ENCODE assay signal across 20 mouse cellular contexts in genomic region chr7:73124976-73125375, GRCm38 (mm10).
DNase-seq lines count a peak whose midpoint lies in the region; ATAC-seq and TF ChIP-seq lines count a peak whose summit lies in the region.
"Had no signal": no experiment of that assay in that cellular context is flagged by ENCODE, and none has a peak within 500 bp of the region (broad histone marks: within the 10 kb centered on the region; RNA-seq: fewer than 3 reads in every experiment).

No protein-coding gene starts in this region.

- H3K36me3 ChIP-seq in hindbrain, postnatal 0 days (ENCODE audit: insufficient read depth, low read length) = no peaks in the 10 kb centered on the region
- no peaks in the 10 kb centered on the region for H3K36me3 ChIP-seq in hindbrain, embryonic 16.5 days (ENCODE audit: control insufficient read depth, insufficient read depth, low read length)
- H3K36me3 ChIP-seq in midbrain, embryonic 14.5 days (ENCODE audit: control insufficient read depth, insufficient read depth, low read length) = no peaks in the 10 kb centered on the region
- H3K36me3 ChIP-seq: embryonic facial prominence, embryonic 15.5 days; heart, embryonic 15.5 days; hindbrain, embryonic 12.5 days; liver, embryonic 13.5 days; midbrain, embryonic 15.5 days had no signal

- H3K4me1 ChIP-seq in hindbrain, postnatal 0 days (ENCODE audit: insufficient read depth, low read length) = 0 out of 2 replicates have a peak, but pooled peaks cover 4% of the 10 kb centered on the region
- peaks cover 4% of the 10 kb centered on the region for H3K4me1 ChIP-seq in hindbrain, embryonic 16.5 days (ENCODE audit: control insufficient read depth, insufficient read depth, low read depth, low read length)
- no peaks in the 10 kb centered on the region for H3K4me1 ChIP-seq in lung, adult 2 months (ENCODE audit: control insufficient read depth, insufficient read depth, low read length)
- peaks cover 10% of the 10 kb centered on the region; the same call in 1 of the 2 replicates for H3K4me1 ChIP-seq in midbrain, embryonic 14.5 days (ENCODE audit: control insufficient read depth, insufficient read depth, low read length)
- H3K4me1 ChIP-seq: heart, embryonic 15.5 days; liver, embryonic 13.5 days had no signal

- H3K9ac ChIP-seq in hindbrain, postnatal 0 days (replicated peaks; ENCODE audit: low read length) = no peak overlapping the region
- H3K9ac ChIP-seq in hindbrain, embryonic 16.5 days (ENCODE audit: low read depth, low read length) = no peak overlapping the region
- no peak overlapping the region for H3K9ac ChIP-seq in midbrain, embryonic 14.5 days (replicated peaks; ENCODE audit: low read length)
- H3K9ac ChIP-seq: embryonic facial prominence, embryonic 15.5 days; heart, embryonic 15.5 days; hindbrain, embryonic 12.5 days; liver, embryonic 13.5 days; midbrain, embryonic 15.5 days had no signal

- H3K4me3 ChIP-seq in hindbrain, postnatal 0 days (ENCODE audit: low read length) = no peak overlapping the region
- no peak overlapping the region for H3K4me3 ChIP-seq in hindbrain, embryonic 16.5 days (ENCODE audit: low read length)
- no peak overlapping the region for H3K4me3 ChIP-seq in lung, adult 2 months (replicated peaks; ENCODE audit: extremely low read depth, low read depth, low read length)
- no peak overlapping the region for H3K4me3 ChIP-seq in midbrain, embryonic 14.5 days (replicated peaks; ENCODE audit: low read depth, low read length)
- H3K4me3 ChIP-seq: embryonic facial prominence, embryonic 15.5 days; heart, embryonic 15.5 days; hindbrain, embryonic 12.5 days; liver, embryonic 13.5 days; midbrain, embryonic 15.5 days had no signal

- H3K4me2 ChIP-seq in hindbrain, postnatal 0 days (ENCODE audit: low read depth, low read length) = no peak overlapping the region
- H3K4me2 ChIP-seq in hindbrain, embryonic 16.5 days (ENCODE audit: low read length) = no peak overlapping the region
- H3K4me2 ChIP-seq in midbrain, embryonic 14.5 days (ENCODE audit: low read length) = no peak overlapping the region
- H3K4me2 ChIP-seq: heart, embryonic 15.5 days; hindbrain, embryonic 12.5 days; liver, embryonic 13.5 days; midbrain, embryonic 15.5 days had no signal

- no peak overlapping the region for H3K27ac ChIP-seq in hindbrain, postnatal 0 days
- no peak overlapping the region for H3K27ac ChIP-seq in hindbrain, embryonic 16.5 days (ENCODE audit: low read depth, low read length)
- no peak overlapping the region for H3K27ac ChIP-seq in midbrain, embryonic 14.5 days (replicated peaks; ENCODE audit: low read depth, low read length)
- H3K27ac ChIP-seq: embryonic facial prominence, embryonic 15.5 days; heart, embryonic 15.5 days; hindbrain, embryonic 12.5 days; liver, embryonic 13.5 days; midbrain, embryonic 15.5 days had no signal

- H3K9me3 ChIP-seq in hindbrain, postnatal 0 days (ENCODE audit: low read length) = no peaks in the 10 kb centered on the region
- no peaks in the 10 kb centered on the region for H3K9me3 ChIP-seq in hindbrain, embryonic 16.5 days (ENCODE audit: control insufficient read depth, low read length)
- H3K9me3 ChIP-seq in midbrain, embryonic 14.5 days (ENCODE audit: control insufficient read depth, low read length) = no peaks in the 10 kb centered on the region
- H3K9me3 ChIP-seq: embryonic facial prominence, embryonic 15.5 days; heart, embryonic 15.5 days; hindbrain, embryonic 12.5 days; midbrain, embryonic 15.5 days had no signal

- no peak for TF ChIP-seq POLR2A in lung, adult 2 months (IDR thresholded peaks at IDR 0.05; ENCODE audit: borderline replicate concordance, extremely low read depth, low read depth, low read length)

- WGBS in hindbrain, postnatal 0 days = 44% methylated on average over 2 of the region's 2 CpGs
- WGBS in hindbrain, embryonic 16.5 days = 66% methylated on average over 2 of the region's 2 CpGs
- WGBS in lung, adult 2 months = 73% methylated on average over 2 of the region's 2 CpGs
- WGBS in midbrain, embryonic 14.5 days = 80% methylated on average over 2 of the region's 2 CpGs

- ATAC-seq in hindbrain, postnatal 0 days = no peak
- ATAC-seq in hindbrain, embryonic 16.5 days = no peak
- no peak for ATAC-seq in midbrain, embryonic 14.5 days (ENCODE audit: low FRiP score, low TSS enrichment)
- ATAC-seq: intestine, embryonic 16.5 days; midbrain, embryonic 15.5 days had no signal

- DNase-seq in cerebellum, postnatal 10 days = peak; percentile 75 to 81
- DNase-seq in cerebellum, adult 9-10 months = no peak
- peak; percentile 66 for DNase-seq in hindbrain, postnatal 0 days (ENCODE audit: low spot score)
- peak; percentile 6 for DNase-seq in lung, postnatal 10 days
- DNase-seq in lung, adult 2 months = no peak
- peak; percentile 45 to 69 for DNase-seq in kidney, postnatal 36 days
- no peak for DNase-seq in midbrain, embryonic 14.5 days
- DNase-seq: adrenal gland, postnatal 36 days; cerebellum, adult 9-11 months; embryo, embryonic 11 days; heart, adult 11 months; liver, embryonic 13.5 days; thymus, adult 18-20 months had no signal

- no peak for TF ChIP-seq CTCF in hindbrain, postnatal 0 days (IDR thresholded peaks at IDR 0.05; ENCODE audit: low read depth)
- TF ChIP-seq CTCF in lung, adult 2 months (IDR thresholded peaks at IDR 0.05; ENCODE audit: insufficient read depth, low read length) = no peak

- no peaks in the 10 kb centered on the region for H3K27me3 ChIP-seq in hindbrain, postnatal 0 days (ENCODE audit: insufficient read depth, low read length)
- no peaks in the 10 kb centered on the region for H3K27me3 ChIP-seq in hindbrain, embryonic 16.5 days (replicated peaks; ENCODE audit: control insufficient read depth, insufficient read depth, low read length)
- H3K27me3 ChIP-seq in midbrain, embryonic 14.5 days (ENCODE audit: control insufficient read depth, insufficient read depth, low read length) = no peaks in the 10 kb centered on the region
- H3K27me3 ChIP-seq: CH12.LX; embryonic facial prominence, embryonic 15.5 days; hindbrain, embryonic 12.5 days; liver, embryonic 13.5 days; midbrain, embryonic 15.5 days had no signal

Comparison
In these comparisons a context has a peak if more than half of its experiments do, and no peak if none do; other contexts are left out.
1. DNase-seq: peak in cerebellum, postnatal 10 days (2 of 2), hindbrain, postnatal 0 days (single experiment), lung, postnatal 10 days (single experiment) and kidney, postnatal 36 days (2 of 2); none in cerebellum, adult 9-10 months (single experiment), lung, adult 2 months (single experiment) and midbrain, embryonic 14.5 days (single experiment).